Mouse (Mus musculus) left cerebral cortex, adult 2 months (tissue): ENCODE measurements at regions not wholly inside any gene's neighbourhood (a gene's known extent, or its start where the extent isn't known, plus 50 kb on each side); places are given as distances from the start of the nearest gene placed in this dataset.
A peak's percentile ranks its signal among the peaks of the same experiment; 100 is the strongest.

Experiments used
- DNase-seq, 2 experiments: peaks; one replicate each; pipeline ENCODE4 v3.0.0; 2021 to 2022; ENCODE audit warnings: low spot score in 2 of 2, mixed read lengths in 1 of 2; ENCODE audit errors: extremely low spot score in 1 of 2
- H3K27ac ChIP-seq: fragments of 200-600 bp; 2 replicates; pipeline ENCODE4 v1.8.1; 2022
- H3K4me3 ChIP-seq: fragments of 200-600 bp; 2 replicates; pipeline ENCODE4 v1.8.1; 2022
- CTCF ChIP-seq: fragments of 200-600 bp; IDR thresholded peaks from 2 replicates; pipeline ENCODE4 v1.8.1; 2022; ENCODE audit warnings: antibody characterized with exemption, mild to moderate bottlenecking, moderate library complexity
- intact Hi-C: fragments of 180-260 bp; cut with DNase I; formaldehyde crosslinking; loops from one replicate; pipeline ENCODE4 v1.15.1; 2025

DNA sequence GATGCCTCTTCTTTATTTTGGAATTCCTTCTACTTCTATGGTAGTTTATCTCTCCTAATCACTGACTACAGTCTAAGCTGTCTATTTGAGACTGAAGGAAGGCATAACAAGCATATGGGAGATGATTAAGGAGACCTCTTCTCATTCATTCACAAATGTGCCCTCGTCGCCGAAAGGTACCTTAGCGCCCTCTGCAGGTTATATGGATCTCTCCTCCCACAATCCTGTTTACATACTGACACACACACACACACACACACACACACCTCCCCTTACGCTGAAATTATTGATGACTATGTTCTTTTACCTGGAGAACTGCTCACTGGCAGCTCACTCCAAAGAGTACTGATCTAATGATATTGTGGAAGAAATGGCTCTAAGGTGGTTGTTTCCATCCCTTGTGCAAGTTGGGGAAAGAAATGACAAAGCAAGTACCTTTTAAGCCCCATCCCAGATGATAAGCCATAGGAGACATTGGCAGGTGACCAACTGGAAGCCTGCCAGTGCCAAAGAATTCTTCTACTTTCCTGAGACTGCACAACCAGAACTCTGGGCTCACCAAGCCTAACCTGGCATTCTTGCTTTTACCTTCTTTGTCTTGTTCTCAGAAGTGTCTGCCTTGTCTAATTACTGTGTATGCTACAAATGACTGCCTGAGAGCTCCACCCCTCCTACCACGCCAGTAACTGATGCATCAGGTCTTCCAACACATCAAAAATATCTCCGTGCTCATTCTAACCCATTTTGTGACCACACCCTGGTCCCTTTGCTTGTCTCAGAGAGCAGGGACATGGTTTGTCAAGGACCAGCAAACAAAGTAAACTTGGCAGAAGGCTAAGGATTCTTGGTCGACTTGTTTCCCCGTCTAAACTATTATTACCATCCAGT, 227.8 kb upstream of the Adgrl2 start:
- intact Hi-C loops, result no loop called here
- H3K27ac ChIP-seq, result no peak overlapping the region
- no peak for DNase-seq
- no peak; the same call in 1 of the 2 replicates for TF ChIP-seq CTCF
- H3K4me3 ChIP-seq, result no peak overlapping the region

DNA sequence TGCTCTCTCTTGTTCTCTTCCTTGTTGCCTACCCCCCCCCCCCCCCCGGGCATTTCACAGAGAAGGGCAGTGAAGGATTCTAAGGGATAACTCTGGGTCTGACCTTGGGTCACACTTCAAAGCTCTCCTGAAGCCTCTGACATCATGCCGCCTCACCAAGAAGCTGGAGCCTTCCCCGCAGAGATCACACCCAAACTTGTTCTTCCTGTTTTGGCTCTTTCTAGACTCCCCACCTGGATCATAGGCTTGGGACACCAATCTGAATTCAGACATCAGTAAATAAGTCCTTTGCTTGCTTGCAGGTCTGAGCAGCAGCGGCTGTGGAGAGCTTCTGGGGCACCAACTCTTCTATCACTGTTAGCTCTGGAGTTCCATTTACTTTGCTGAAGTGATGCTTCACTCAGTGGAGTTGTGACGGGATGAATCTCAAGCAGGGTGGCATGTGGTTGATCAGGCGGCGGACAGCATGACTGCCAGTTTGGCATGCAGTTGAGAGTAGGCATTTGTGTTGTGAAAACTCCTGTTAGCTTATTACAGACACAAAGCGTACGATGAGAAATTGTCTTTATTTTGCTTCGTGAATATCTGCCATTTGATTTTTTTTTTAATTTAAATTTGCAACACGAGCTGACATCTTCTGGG, 226.5 kb upstream of the Adgrl2 start:
- no peak overlapping the region for H3K4me3 ChIP-seq
- no peak for DNase-seq
- TF ChIP-seq CTCF, result no peak
- no peak overlapping the region for H3K27ac ChIP-seq
- intact Hi-C loops, result no loop called here

- no peak overlapping the region for H3K27ac ChIP-seq
- H3K4me3 ChIP-seq, result no peak overlapping the region
- intact Hi-C loops, result no loop called here
- no peak for DNase-seq
- TF ChIP-seq CTCF, result no peak
These were observed 225.3 kb upstream of the Adgrl2 start for GRCm38 (mm10) chr3:149215691-149216090.

DNA sequence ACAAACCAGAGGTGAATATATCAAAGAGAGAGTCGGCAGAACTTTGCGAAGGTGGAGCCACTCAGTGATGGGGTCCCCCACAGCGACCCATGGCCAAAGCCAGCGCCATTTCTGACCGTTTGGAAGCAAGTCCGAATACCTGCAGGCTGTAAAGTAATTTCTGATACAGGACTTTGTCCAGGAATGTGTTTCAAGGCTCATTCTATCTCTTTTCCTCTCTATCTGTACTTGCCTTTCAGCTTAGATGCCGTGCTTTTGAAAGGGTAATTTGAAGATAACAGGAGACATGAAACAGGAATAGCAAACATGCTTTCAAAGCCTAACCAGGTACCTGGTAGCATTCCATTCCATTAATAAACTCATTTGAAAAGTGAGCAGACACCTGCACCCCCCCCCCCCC, 221.6 kb upstream of the Adgrl2 start:
- H3K27ac ChIP-seq, result no peak overlapping the region
- no peak for TF ChIP-seq CTCF
- no peak overlapping the region for H3K4me3 ChIP-seq
- no peak for DNase-seq
- intact Hi-C loops, result no loop called here

DNA sequence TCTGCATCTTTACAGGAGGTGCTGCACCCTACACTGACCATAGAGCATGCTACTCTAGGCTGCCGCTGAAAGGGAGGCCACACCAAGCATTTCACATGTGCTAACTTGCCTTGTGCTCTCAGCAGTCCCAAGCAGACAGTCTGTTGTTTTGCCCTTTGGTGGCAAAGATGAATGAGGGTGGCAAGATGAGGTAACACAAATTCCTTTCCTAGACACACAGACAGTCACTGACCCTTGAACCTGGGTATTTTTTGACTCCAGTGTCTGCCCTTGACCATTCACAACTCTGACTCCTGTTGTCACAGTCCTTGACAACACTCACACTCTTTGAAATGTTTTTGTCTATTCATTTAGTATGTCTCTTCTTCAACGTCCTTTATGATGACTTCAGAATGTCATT, 218.9 kb upstream of the Adgrl2 start:
- TF ChIP-seq CTCF, result no peak
- intact Hi-C loops, result no loop called here

DNA sequence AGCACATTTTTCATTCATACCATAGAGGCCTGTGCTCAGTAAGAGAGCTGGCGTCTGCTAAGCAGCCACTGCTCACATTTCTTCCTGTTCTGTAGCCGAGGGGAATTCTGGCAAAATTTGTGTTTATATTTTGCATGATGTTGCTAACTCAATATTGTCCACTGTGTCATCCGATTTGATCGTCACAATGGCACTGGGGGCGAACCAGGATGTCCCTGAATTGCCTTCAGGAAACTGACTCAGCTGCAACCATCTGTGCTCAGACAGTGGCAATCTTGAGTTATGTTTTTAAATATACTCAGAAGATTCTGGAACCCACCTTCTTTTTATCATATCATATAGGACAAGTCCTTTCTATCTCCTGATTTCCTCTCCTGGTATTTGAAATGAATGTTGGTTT, 213.1 kb upstream of the Adgrl2 start:
- TF ChIP-seq CTCF, result no peak
- Histone ChIP-seq H3K27ac (no peak overlapping the region; the same call in 1 of the 2 replicates), H3K4me3 (no peak overlapping the region)
- intact Hi-C loops, result no loop called here
- DNase-seq, result peak in 1 of 2 experiments; percentile 46

More for the DNA sequence above, 218.9 kb upstream of the Adgrl2 start:
- DNase-seq, result no peak
- no peak overlapping the region for H3K27ac ChIP-seq
- no peak overlapping the region for H3K4me3 ChIP-seq

DNA sequence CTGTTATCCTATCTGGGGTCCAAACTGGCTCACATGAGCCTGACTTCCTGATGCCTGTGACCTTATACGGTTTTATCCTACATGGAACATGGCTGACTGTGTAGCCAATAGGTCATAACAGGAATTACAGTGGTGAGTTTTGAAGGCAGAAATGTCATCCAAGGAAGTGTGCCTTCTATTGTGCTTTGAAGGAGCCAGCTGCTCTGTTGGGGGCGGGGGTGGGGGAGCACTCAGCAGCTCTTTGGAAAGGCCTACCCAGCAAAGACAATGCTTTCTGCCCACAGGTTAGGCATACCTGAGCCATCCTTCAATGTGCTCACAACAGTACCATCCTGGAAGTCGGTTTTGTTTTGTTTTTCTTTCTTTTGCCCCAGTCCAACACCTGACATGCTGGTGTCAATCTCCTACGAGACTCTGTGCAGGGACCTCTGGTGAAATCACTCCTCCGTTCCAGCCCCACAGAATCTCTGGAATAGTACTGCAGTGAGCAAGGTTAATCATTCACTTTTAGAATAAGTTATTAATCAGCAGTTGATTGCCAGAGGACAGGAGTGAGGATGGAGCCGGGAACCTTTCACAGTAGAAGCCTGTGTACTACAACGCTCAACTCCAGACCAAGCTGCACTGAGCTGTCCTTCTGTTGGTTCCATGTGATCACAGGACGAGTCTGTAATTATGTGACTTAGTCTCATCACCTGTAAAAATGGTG, 206.3 kb upstream of the Adgrl2 start:
- intact Hi-C loops, result no loop called here
- no peak overlapping the region for H3K4me3 ChIP-seq
- no peak for TF ChIP-seq CTCF
- no peak for DNase-seq
- no peak overlapping the region for H3K27ac ChIP-seq

DNA sequence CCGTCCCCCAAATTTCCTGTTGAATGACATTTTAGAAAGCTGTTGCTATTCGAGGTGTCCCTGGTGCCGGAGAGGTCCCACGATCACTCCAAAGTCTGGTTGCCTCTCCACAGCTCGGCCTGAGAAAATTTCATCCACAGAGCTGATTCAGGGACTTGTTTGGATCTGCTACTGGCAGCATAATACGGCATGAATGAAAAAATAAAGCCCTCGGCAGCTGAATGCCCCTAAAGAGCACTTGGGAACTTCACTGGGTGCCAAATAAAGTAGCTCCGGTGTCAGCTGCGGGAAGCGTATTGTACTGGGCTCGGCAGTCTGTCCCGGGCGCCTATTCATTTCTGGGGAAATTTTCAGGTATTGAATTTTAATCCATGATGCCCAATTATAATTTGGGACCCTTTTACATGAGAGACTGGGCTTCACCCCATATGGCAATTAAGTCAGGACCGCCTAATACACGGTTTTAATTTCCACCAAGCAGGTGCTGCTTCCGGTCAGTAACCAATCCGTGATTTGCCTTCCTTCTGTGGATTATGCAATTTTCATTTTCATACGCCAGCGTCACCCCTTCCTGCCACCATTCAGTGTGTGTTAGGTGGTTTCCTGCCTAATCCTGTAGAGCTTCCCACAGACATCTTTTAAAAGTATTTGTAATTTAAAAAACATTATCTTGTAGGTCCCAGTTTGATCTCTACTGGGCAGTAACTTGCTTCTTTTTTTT, 200.7 kb upstream of the Adgrl2 start:
- intact Hi-C loops, result no loop called here
- Histone ChIP-seq H3K27ac (peak overlapping the region; percentile 28; the same call in 1 of the 2 replicates), H3K4me3 (peak overlapping the region; percentile 28)
- peak in 1 of 2 experiments; percentile 18 for DNase-seq
- TF ChIP-seq CTCF, result no peak

- intact Hi-C loops, result no loop called here
- no peak overlapping the region for H3K4me3 ChIP-seq
- DNase-seq, result no peak
- no peak overlapping the region for H3K27ac ChIP-seq
- no peak for TF ChIP-seq CTCF
These were observed 193.8 kb upstream of the Adgrl2 start for GRCm38 (mm10) chr3:149184136-149184551.

DNA sequence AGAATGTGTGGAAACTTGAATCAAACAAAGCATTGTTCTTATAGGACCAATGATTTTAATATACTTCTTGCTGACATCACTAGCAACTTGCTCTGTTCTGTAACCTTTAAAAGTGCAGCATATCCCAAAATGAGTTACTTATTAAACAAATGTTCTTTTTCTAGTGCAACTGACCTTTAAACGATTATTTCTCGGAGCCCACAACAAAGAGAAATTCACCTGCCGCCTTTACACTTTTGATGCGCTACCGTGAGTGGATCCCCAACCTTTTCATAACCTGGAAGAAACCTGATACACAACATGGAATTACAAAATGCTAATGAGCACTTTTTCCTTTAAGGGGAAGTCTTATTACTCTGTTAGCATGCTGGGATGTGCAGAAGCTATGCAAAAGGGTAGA, 191.7 kb upstream of the Adgrl2 start:
- no peak for DNase-seq
- Histone ChIP-seq H3K27ac (no peak overlapping the region), H3K4me3 (no peak overlapping the region)
- intact Hi-C loops, result no loop called here
- no peak for TF ChIP-seq CTCF

- TF ChIP-seq CTCF, result no peak
- no peak for DNase-seq
- H3K4me3 ChIP-seq, result no peak overlapping the region
- no peak overlapping the region for H3K27ac ChIP-seq
- intact Hi-C loops, result no loop called here
These were observed 189.8 kb upstream of the Adgrl2 start for GRCm38 (mm10) chr3:149180129-149180528.
